Mouse (Mus musculus): ENCODE measurements around the gene Hdgfl3. TPM values are rescaled to one million over a fixed set of nuclear protein-coding genes. Genes with fewer than 3 reads are reported as not detected.
A peak's percentile ranks its signal among the peaks of the same experiment; 100 is the strongest.
"Not testable (repeated sequence)": the region's sequence is repeated elsewhere in the genome, so short reads cannot be mapped to it uniquely, and the experiment has no call there.

Hdgfl3 gene
- total RNA-seq, 1 experiment from 2014 or later: 2.8 TPM

DNA sequence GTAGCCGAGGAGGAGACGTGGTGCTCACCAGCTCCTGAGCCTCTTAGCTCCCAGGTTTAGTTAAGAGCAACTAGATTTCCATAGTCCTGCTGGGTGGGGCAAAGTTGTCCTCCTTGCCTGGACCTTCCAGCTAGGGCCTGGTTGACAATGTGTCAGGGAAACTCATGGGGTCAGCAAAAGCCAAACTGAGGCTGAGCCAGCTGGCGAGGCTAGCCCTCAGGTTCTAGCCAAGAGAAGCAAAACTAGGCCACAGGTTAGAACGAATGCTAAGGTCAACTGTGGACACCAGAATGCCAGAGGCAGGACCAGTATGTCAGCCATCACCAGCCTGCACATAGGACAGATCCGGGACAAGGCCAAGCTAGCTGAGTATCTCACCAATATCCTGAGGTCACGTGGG lies 92.8 kb downstream of the Hdgfl3 start:
- ATAC-seq (replicated peaks; ENCODE audit: insufficient number of reproducible peaks, low FRiP score, low TSS enrichment, poor library complexity, severe bottlenecking): no peak

DNA sequence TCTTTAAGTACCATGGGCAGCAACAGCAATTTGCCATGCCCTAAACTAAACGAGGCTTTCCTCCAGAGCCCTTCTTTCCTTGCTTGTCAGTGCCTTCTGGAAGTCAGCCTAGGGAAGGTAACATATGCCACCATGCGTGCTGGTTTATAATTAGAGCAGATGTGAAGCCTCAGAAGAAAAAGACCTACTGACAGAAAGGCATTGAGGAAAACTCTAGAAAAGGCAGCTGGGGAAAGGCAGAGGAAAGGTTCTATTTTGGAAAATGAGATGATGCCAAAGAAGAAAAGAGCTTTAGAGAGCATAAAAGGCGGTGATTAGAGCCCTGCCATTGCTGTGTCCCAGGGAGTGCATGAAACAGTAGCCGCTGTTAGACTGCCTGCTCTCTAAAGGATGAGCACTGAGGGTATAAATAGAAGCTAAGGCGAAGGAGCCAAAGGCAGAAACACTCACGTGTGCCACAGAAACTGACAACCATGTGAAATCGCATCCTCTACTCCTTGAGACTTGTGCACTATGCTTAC lies 93.6 kb downstream of the Hdgfl3 start:
- no peak for ATAC-seq (replicated peaks; ENCODE audit: insufficient number of reproducible peaks, low FRiP score, low TSS enrichment, poor library complexity, severe bottlenecking)

- ATAC-seq (replicated peaks; ENCODE audit: insufficient number of reproducible peaks, low FRiP score, low TSS enrichment, poor library complexity, severe bottlenecking): no peak
Observed at GRCm38 (mm10) chr7:81839746-81840145, 94.5 kb downstream of the Hdgfl3 start.

DNA sequence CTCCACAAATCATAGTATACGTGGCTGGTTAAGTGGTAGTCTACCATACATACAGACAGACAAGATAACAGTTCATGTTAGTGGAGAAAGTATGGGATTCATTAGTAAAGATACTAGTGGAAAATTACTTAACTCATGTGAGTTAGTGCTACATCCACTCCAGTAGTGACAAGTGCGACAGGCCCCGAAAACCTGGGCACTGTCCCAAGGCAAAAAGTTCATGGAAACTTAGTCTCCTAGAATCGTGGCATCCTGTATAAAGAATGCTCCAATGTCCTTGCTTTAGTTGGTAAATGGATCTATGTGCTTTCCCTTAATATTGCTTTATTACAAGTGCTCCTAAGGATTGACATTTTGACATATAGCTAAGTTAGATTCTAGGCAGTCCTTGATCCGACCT lies 96.5 kb downstream of the Hdgfl3 start:
- not testable (repeated sequence) for ATAC-seq (replicated peaks; ENCODE audit: insufficient number of reproducible peaks, low FRiP score, low TSS enrichment, poor library complexity, severe bottlenecking)

- 0 out of 2 replicates have a peak, but pooled peaks have one; percentile 53 for ATAC-seq (replicated peaks; ENCODE audit: insufficient number of reproducible peaks, low FRiP score, low TSS enrichment, poor library complexity, severe bottlenecking)
Observed at GRCm38 (mm10) chr7:81835430-81835829, 98.8 kb downstream of the Hdgfl3 start.

DNA sequence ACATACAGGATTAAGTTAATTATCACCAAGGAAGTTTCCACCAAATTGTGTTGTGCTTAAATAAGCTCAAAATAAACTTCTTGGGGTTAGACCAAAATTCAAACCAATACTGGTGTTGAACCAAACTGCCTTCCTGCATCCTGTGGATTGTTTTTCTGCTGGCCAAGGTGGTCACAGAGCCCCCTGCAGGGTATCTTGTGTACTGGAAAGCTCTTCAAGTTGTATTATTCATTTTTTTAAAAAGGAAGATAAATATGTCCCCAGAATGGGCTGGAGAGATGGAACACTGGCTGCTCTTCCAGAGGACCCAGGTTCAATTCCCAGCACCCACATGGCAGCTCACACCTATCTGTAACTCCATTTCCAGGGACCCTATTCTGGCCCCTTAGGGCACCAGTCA lies 99.4 kb downstream of the Hdgfl3 start:
- ATAC-seq (replicated peaks; ENCODE audit: insufficient number of reproducible peaks, low FRiP score, low TSS enrichment, poor library complexity, severe bottlenecking): no peak

Other genes with a start within 250 kb of the Hdgfl3 start
- 0.29 TPM in 1 of 3 replicates, not detected in the others for gene Homer2, start 226.9 kb downstream of the Hdgfl3 start, total RNA-seq (2017)
- 111 to 183 TPM (median 145 TPM) in 3 replicates for gene Ramac, start 171.5 kb downstream of the Hdgfl3 start, total RNA-seq (2017)
- 24.4 to 67.1 TPM (median 60.9 TPM) in 3 replicates for gene 3110040N11Rik, start 145.0 kb downstream of the Hdgfl3 start, total RNA-seq (2017)
- gene Btbd1, start 105.0 kb downstream of the Hdgfl3 start, total RNA-seq (2017): 91.7 to 129 TPM (median 116 TPM) in 3 replicates
- gene Gm10160, start 78.7 kb downstream of the Hdgfl3 start, total RNA-seq (2017): not detected in 3 replicates
- 211 to 356 TPM (median 215 TPM) in 3 replicates for gene Tm6sf1, start 75.5 kb downstream of the Hdgfl3 start, total RNA-seq (2017)
- gene Bnc1, start 57.8 kb upstream of the Hdgfl3 start, total RNA-seq (2017): not detected in 3 replicates
- not detected in 3 replicates for gene Sh3gl3, start 239.4 kb upstream of the Hdgfl3 start, total RNA-seq (2017)

All from monocyte, adult 5-6 weeks (primary cell).